Mouse (Mus musculus): Measurements from ENCODE around the gene Pygo2.
A peak's percentile ranks its signal among the peaks of the same experiment; 100 is the strongest.

Pygo2 gene

GRCm38 (mm10) chr3:89430171-89431159 is at the start of gene Pygo2:
Gene Pygo2, plus strand, starts transcription at chr3:89430214.
- peak; percentile 95 for DNase-seq (ENCODE audit: low spot score)

GRCm38 (mm10) chr3:89380291-89380690 is 49.7 kb upstream of the Pygo2 start:
- no peak for DNase-seq (ENCODE audit: low spot score)

GRCm38 (mm10) chr3:89380711-89381110 is 49.3 kb upstream of the Pygo2 start:
- no peak for DNase-seq (ENCODE audit: low spot score)

GRCm38 (mm10) chr3:89381233-89381632 is 48.8 kb upstream of the Pygo2 start:
- DNase-seq (ENCODE audit: low spot score), result no peak

GRCm38 (mm10) chr3:89382033-89382882 is 47.8 kb upstream of the Pygo2 start:
- DNase-seq (ENCODE audit: low spot score), result no peak

GRCm38 (mm10) chr3:89382950-89383349 is 47.1 kb upstream of the Pygo2 start:
- DNase-seq (ENCODE audit: low spot score), result no peak

GRCm38 (mm10) chr3:89383651-89384255 is 46.3 kb upstream of the Pygo2 start:
- DNase-seq (ENCODE audit: low spot score), result no peak

GRCm38 (mm10) chr3:89384331-89385076 is 45.5 kb upstream of the Pygo2 start:
- no peak for DNase-seq (ENCODE audit: low spot score)

- DNase-seq (ENCODE audit: low spot score), result no peak
Measured at GRCm38 (mm10) chr3:89385451-89385850, 44.6 kb upstream of the Pygo2 start.

- DNase-seq (ENCODE audit: low spot score), result no peak
Measured at GRCm38 (mm10) chr3:89386438-89387420, 43.3 kb upstream of the Pygo2 start.

GRCm38 (mm10) chr3:89387632-89388031 is 42.4 kb upstream of the Pygo2 start:
- no peak for DNase-seq (ENCODE audit: low spot score)

GRCm38 (mm10) chr3:89388134-89388881 is 41.7 kb upstream of the Pygo2 start:
- DNase-seq (ENCODE audit: low spot score), result peak; percentile 69

GRCm38 (mm10) chr3:89388901-89389740 is 40.9 kb upstream of the Pygo2 start:
- no peak for DNase-seq (ENCODE audit: low spot score)

GRCm38 (mm10) chr3:89390111-89390515 is 39.9 kb upstream of the Pygo2 start:
- DNase-seq (ENCODE audit: low spot score), result no peak

- DNase-seq (ENCODE audit: low spot score), result peak; percentile 69
Measured at GRCm38 (mm10) chr3:89390699-89391662, 39.0 kb upstream of the Pygo2 start.

- peak; percentile 67 for DNase-seq (ENCODE audit: low spot score)
Measured at GRCm38 (mm10) chr3:89391663-89392511, 38.1 kb upstream of the Pygo2 start.
